Mouse (Mus musculus): ENCODE measurements around the gene Olfr837. TPM values are rescaled to one million over a fixed set of nuclear protein-coding genes. Genes with fewer than 3 reads are reported as not detected.

Gene Olfr837
- polyA plus RNA-seq (2012; rRNA removed; ENCODE audit: low replicate concordance): not detected in 2 replicates

DNA sequence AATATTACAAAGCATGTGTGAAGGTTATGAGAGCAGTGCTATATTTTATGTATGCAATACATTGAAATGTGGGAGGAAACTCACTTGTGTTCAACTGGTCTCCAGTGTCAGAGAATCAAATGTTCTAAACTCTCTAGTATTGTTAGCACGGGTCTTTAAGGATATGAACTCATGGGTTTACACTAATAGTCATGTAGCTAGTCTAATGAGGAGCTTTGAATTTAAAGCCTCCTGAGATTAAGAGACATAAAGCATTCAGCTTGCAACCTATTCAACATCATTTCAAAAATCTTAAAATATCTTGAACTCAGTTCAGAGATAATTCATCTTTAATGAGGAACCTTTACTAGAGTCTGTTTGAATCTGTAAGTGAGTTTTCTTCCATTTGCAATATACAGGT is at the start of gene Olfr837:
Gene Olfr837 (plus strand): TSS at position 301 of the 400 bp plus-strand sequence.

DNA sequence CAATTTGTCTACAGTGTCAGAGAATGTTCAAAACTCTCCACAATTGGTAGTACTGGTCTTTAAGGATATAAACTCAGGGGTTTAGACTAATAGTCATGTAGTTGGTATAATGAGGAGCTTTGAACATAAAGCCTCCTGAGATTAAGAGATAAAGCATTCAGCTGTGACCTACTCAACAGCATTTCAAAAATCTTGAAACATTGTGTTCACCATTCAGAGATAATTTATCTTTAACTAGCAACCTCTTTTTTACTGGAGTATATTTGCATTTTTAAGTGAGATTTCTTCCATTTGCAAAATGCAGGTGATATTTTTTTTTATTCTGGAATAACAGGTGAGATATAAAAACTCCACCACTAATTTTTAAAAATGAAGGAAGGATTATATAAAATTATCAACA is 16.0 kb upstream of the Olfr837 start, which contains the start of gene Olfr836:
Gene Olfr836 (plus strand): TSS at position 301 of the 400 bp plus-strand sequence.

DNA sequence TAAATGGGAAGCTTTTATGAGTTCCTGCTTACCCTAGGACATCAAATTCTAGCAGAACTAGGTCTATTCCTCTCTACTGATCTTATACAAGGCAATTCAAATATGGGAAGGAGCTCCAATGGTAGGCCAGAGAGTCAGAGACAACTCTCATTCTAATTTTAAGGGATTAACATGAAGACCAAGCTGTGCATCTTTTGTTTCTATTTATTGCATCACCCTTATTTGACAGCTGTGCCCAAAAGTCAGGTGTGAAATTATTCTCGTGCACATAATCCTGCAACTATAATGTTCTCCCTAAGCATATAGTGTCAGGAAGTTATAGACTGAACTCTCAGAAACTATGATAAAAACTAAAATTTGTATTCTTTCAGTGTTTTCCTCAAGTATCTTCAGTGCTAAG is 41.1 kb downstream of the Olfr837 start, which contains the start of gene Olfr839-ps1:
Gene Olfr839-ps1 (minus strand): TSS at position 101 of the 400 bp plus-strand sequence.

Other genes starting within 250 kb of the Olfr837 start
- gene Olfr832, start 199.2 kb upstream of the Olfr837 start, polyA plus RNA-seq (2012; rRNA removed; ENCODE audit: low replicate concordance): not detected in 2 replicates
- not detected in 2 replicates for gene Olfr834, start 148.3 kb upstream of the Olfr837 start, polyA plus RNA-seq (2012; rRNA removed; ENCODE audit: low replicate concordance)
- not detected in 2 replicates for gene Olfr835, start 103.6 kb upstream of the Olfr837 start, polyA plus RNA-seq (2012; rRNA removed; ENCODE audit: low replicate concordance)
- not detected in 2 replicates for gene Olfr836, start 15.9 kb upstream of the Olfr837 start, polyA plus RNA-seq (2012; rRNA removed; ENCODE audit: low replicate concordance)
- gene Olfr839-ps1, start 41.0 kb downstream of the Olfr837 start, polyA plus RNA-seq (2012; rRNA removed; ENCODE audit: low replicate concordance): not detected in 2 replicates
- not detected in 2 replicates for gene Olfr843, start 115.7 kb downstream of the Olfr837 start, polyA plus RNA-seq (2012; rRNA removed; ENCODE audit: low replicate concordance)
- not detected in 2 replicates for gene Olfr844, start 180.0 kb downstream of the Olfr837 start, polyA plus RNA-seq (2012; rRNA removed; ENCODE audit: low replicate concordance)
- not detected in 2 replicates for gene Olfr845, start 200.1 kb downstream of the Olfr837 start, polyA plus RNA-seq (2012; rRNA removed; ENCODE audit: low replicate concordance)
- not detected in 2 replicates for gene Olfr846, start 227.7 kb downstream of the Olfr837 start, polyA plus RNA-seq (2012; rRNA removed; ENCODE audit: low replicate concordance)
- gene Olfr847, start 242.4 kb downstream of the Olfr837 start, polyA plus RNA-seq (2012; rRNA removed; ENCODE audit: low replicate concordance): not detected in 2 replicates

Data from mammary gland, adult 2 months (tissue).